Mouse (Mus musculus) ES-Bruce4 (cell line): ENCODE results near the gene Rpusd3. TPM values are rescaled to one million over a fixed set of nuclear protein-coding genes. Genes with fewer than 3 reads are reported as not detected.

Experiments
- H3K27ac ChIP-seq: 2 replicates; pipeline ENCODE4 v1.5.1; 2012; ENCODE audit warnings: low read length, inconsistent platforms; ENCODE audit not compliant: insufficient read depth
- H3K27me3 ChIP-seq: 2 replicates; pipeline ENCODE4 v1.6.1; 2012; ENCODE audit warnings: mild to moderate bottlenecking, low read length, inconsistent platforms; ENCODE audit not compliant: control insufficient read depth, poor library complexity, insufficient read depth, severe bottlenecking
- H3K36me3 ChIP-seq: 2 replicates; pipeline ENCODE4 v1.6.1; 2012; ENCODE audit warnings: inconsistent platforms, mild to moderate bottlenecking, low read length, moderate library complexity; ENCODE audit not compliant: control insufficient read depth, poor library complexity, insufficient read depth, severe bottlenecking
- H3K4me1 ChIP-seq: one replicate; pipeline ENCODE4 v1.8.1; 2011; ENCODE audit warnings: low read length; ENCODE audit not compliant: control insufficient read depth, insufficient read depth
- H3K4me3 ChIP-seq: 2 replicates; pipeline ENCODE4 v1.5.1; 2011; ENCODE audit warnings: low read depth, mild to moderate bottlenecking, low read length
- H3K9ac ChIP-seq: 2 replicates; pipeline ENCODE4 v1.6.1; 2012; ENCODE audit warnings: low read depth, mild to moderate bottlenecking, inconsistent platforms; ENCODE audit not compliant: poor library complexity, severe bottlenecking
- H3K9me3 ChIP-seq: replicated peaks from 2 replicates; pipeline ENCODE4 v1.6.1; 2012; ENCODE audit warnings: mild to moderate bottlenecking, low read length, inconsistent platforms; ENCODE audit not compliant: control insufficient read depth, poor library complexity, insufficient read depth, severe bottlenecking
- CTCF ChIP-seq: IDR thresholded peaks from one replicate; pipeline ENCODE4 v1.8.1; 2011; ENCODE audit warnings: low read depth, low read length
- EP300 ChIP-seq: IDR thresholded peaks from 2 replicates; pipeline ENCODE4 v1.6.1; 2011; ENCODE audit warnings: low read depth, low read length; ENCODE audit not compliant: insufficient read depth
- POLR2A ChIP-seq: IDR thresholded peaks from one replicate; pipeline ENCODE4 v1.8.1; 2011; ENCODE audit warnings: low read length; ENCODE audit not compliant: insufficient read depth
- polyA plus RNA-seq: library from polyadenylated mRNA; stranded (reverse); fragments of >200 nt; gene quantifications from 2 replicates; pipeline ENCODE4 v1.2.4, GENCODE M21; 2011; ENCODE audit warnings: low read depth; ENCODE audit not compliant: missing spikeins, insufficient read depth, insufficient read length

Rpusd3 gene
- polyA plus RNA-seq, 1 experiment = 13.8 TPM

DNA sequence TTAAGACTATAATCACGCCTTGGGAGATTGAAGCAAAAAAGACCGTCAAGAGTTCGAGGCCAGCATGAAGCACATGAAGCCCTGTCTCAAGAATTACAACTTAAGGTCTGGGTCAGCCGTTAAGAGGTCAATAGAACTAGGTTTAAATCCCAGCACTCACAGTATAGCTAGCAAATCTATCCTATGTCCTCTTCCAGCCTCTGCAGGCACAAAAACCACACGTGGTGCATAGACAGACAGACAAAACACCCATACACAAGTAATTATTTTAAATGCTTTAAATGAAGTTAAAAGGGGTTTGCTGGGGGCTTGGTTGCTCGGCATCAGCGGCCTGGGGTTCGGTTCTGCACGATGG is 22.9 kb upstream of the Rpusd3 start:
- Histone ChIP-seq H3K27ac (no peak overlapping the region), H3K4me1 (no peaks in the 10 kb centered on the region), H3K9ac (peak overlapping the region; percentile 67), H3K27me3 (no peaks in the 10 kb centered on the region), H3K9me3 (no peaks in the 10 kb centered on the region), H3K36me3 (peaks cover 4% of the 10 kb centered on the region), H3K4me3 (peak overlapping the region; percentile 81)
- TF ChIP-seq EP300 = no peak
- no peak for TF ChIP-seq CTCF
- no peak for TF ChIP-seq POLR2A

DNA sequence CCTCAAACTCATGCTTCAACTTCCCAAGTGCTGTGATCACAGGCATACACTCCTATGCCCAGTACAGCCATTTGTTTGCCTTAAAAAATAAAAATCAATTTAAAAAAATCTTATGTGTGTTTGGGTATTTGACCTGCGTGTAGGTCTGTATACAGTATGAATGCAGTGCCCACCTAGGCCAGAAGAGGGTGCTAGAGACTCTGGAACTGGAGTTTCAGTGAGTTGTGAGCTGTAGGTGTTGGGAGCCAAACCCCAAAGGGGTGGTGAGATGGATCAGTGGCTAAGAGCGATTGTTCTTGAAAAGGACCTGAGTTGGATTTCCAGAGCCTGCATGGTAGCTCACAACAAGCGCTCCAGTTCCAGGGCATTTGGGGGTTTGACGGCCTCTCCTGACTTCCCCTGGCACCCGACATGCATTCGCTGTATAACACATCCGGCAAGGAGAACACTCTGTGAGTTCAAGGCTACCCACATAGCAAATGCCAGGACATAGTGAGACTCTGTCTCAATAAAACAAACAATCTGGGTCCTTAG is 22.1 kb upstream of the Rpusd3 start:
- H3K9ac ChIP-seq = no peak overlapping the region
- H3K4me3 ChIP-seq = no peak overlapping the region
- H3K27ac ChIP-seq = no peak overlapping the region
- no peaks in the 10 kb centered on the region for H3K9me3 ChIP-seq
- no peaks in the 10 kb centered on the region for H3K27me3 ChIP-seq
- H3K36me3 ChIP-seq = peaks cover 3% of the 10 kb centered on the region; the same call in 1 of the 2 replicates
- TF ChIP-seq EP300 (no peak), CTCF (peak; percentile 63)
- H3K4me1 ChIP-seq = no peaks in the 10 kb centered on the region

DNA sequence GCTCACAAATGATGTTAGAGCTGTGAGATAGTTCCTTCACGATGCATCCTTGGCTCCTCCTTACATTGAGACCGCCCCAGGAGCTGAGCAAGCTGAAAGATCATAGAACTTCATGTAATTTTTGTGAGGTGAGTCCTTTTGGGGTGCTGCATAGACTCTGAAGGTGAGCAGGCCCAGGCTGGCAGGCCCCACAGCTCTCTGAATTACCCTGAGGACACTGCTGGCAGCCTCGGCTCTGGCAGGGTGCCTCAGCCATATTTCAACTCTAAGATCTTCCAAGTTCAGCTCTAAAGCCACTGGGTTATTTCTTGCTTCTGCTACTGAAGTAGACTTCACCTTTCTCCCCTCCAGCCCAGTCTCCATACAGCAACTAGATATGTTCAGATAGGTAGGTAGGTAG is 21.5 kb upstream of the Rpusd3 start:
- TF ChIP-seq POLR2A (no peak), CTCF (no peak), EP300 (no peak)
- Histone ChIP-seq H3K9ac (no peak overlapping the region), H3K4me3 (no peak overlapping the region), H3K27me3 (no peaks in the 10 kb centered on the region), H3K36me3 (peaks cover 3% of the 10 kb centered on the region; the same call in 1 of the 2 replicates), H3K9me3 (no peaks in the 10 kb centered on the region), H3K4me1 (no peaks in the 10 kb centered on the region), H3K27ac (no peak overlapping the region)

DNA sequence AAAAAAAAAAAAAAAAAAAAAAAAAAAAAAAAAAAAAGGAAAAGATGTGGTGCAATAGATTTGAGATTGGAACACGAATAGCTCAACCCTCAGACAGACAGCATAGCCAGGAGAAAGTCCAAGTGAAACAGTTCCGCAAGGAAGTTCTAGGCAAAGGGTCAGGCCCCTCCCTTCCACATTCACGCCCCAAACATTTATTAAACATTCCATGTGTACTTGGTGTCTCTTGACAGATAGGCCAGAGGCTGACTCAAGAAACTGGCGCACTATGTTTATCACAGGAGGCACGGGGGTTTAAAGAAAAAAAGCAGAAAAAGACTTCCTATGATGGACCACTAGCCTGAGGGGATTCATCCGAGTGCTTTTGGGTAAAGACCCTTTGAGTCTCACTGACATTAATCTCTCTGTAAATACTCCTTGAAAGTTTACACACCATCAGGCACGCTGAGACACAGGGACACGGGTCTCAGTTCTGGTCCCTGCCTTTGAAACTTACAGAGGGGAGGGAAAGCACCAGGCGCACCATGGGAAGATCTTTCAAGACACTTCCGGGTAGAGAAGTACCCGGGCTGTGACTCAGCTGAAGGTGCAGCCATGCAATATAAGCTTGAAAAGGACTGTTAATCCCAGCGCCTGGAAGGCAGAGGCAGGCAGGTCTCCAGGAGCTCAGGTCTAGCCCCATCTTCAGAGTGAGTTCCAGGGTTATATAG is 19.7 kb upstream of the Rpusd3 start:
- Histone ChIP-seq H3K36me3 (no peaks in the 10 kb centered on the region), H3K4me3 (no peak overlapping the region), H3K9me3 (no peaks in the 10 kb centered on the region), H3K9ac (no peak overlapping the region), H3K27me3 (no peaks in the 10 kb centered on the region), H3K4me1 (no peaks in the 10 kb centered on the region), H3K27ac (no peak overlapping the region)
- TF ChIP-seq EP300 (no peak), POLR2A (no peak), CTCF (no peak)

DNA sequence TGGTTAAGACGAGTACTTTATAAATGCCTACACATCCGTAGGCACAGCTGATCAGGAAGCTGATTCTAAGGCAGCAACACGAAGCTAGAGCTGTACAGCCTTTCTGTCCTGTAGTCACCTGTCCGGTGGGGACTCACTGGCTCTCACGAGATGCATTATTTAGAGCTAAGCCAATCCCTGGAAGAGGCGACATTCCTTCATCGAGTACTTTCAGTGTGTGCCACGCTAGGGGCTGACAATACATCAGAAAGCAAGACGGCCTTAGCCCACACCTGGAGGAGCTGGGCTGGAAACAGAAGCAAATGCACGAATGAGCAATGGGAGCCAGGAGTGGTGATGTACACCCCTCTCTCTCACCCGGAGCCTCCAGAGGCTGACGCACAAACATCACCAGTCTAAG is 18.0 kb upstream of the Rpusd3 start:
- no peak overlapping the region for H3K4me3 ChIP-seq
- H3K27me3 ChIP-seq = no peaks in the 10 kb centered on the region
- H3K27ac ChIP-seq = no peak overlapping the region
- no peak overlapping the region for H3K9ac ChIP-seq
- no peaks in the 10 kb centered on the region for H3K36me3 ChIP-seq
- H3K4me1 ChIP-seq = no peaks in the 10 kb centered on the region
- H3K9me3 ChIP-seq = no peaks in the 10 kb centered on the region
- no peak for TF ChIP-seq EP300
- TF ChIP-seq POLR2A = no peak
- no peak for TF ChIP-seq CTCF

DNA sequence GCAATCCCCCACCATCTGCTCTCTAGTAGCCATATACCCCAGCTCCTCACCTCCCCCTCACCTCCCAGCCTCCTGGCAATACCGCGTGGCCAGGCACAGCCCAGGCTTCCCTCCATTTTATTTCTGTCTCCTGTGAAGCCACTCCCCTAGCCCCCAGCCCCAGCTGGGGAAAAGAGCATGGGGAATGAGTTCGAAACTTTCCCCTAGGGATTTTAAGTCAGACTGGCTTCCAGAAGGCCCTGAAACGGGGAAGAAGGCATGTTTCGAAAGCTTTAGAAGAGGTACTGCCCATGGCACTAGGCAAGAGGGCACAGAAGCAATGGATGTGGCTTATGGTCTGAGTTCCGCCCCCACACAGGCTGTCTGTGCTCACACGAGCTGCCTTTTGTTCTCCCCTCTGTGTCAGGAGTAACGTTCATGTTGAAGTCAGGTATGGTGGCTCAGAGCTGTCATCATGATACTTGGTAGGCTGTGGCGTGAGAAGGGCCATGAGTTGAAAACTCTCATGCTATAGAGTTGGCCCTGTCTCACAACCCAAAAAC is 16.6 kb upstream of the Rpusd3 start, which contains the start of gene Cidec:
TSS of gene Cidec (minus strand) at position 97 of the 542 bp plus-strand sequence.
- H3K9ac ChIP-seq = no peak within 1 kb of the TSS
- TF ChIP-seq CTCF (no peak), EP300 (no peak), POLR2A (no peak)
- H3K9me3 ChIP-seq = no peaks in the 10 kb centered on the region
- H3K4me1 ChIP-seq = no peaks in the 10 kb centered on the region
- H3K27me3 ChIP-seq = no peaks in the 10 kb centered on the region
- H3K36me3 ChIP-seq = no peaks in the 10 kb centered on the region
- no peak within 1 kb of the TSS for H3K4me3 ChIP-seq
- no peak within 1 kb of the TSS for H3K27ac ChIP-seq
